Mouse (Mus musculus) embryo, embryonic 11 days (tissue): ENCODE measurements at regions not wholly inside any gene's neighbourhood (a gene's known extent, or its start where the extent isn't known, plus 50 kb on each side); places are given as distances from the start of the nearest gene placed in this dataset.
A peak's percentile ranks its signal among the peaks of the same experiment; 100 is the strongest.

Experiments
- DNase-seq: peaks from one replicate; pipeline ENCODE4 v3.0.0-alpha.2; 2015

GRCm38 (mm10) chr2:160186106-160186505 lies 147.9 kb downstream of the Gm826 start:
- DNase-seq: no peak

- DNase-seq: no peak
Measured at GRCm38 (mm10) chr2:160170975-160171515, 162.9 kb downstream of the Gm826 start.

- no peak for DNase-seq
Measured at GRCm38 (mm10) chr2:160158599-160159261, 175.2 kb downstream of the Gm826 start.

GRCm38 (mm10) chr2:160153781-160154180 lies 180.2 kb downstream of the Gm826 start:
- DNase-seq: no peak

- DNase-seq: no peak
Measured at GRCm38 (mm10) chr2:160152101-160152500, 181.9 kb downstream of the Gm826 start.

GRCm38 (mm10) chr2:160148936-160149335 lies 185.0 kb downstream of the Gm826 start:
- DNase-seq: no peak

- no peak for DNase-seq
Measured at GRCm38 (mm10) chr2:160148516-160148915, 185.4 kb downstream of the Gm826 start.

- no peak for DNase-seq
Measured at GRCm38 (mm10) chr2:160148031-160148430, 185.9 kb downstream of the Gm826 start.

- no peak for DNase-seq
Measured at GRCm38 (mm10) chr2:160140166-160140740, 193.7 kb downstream of the Gm826 start.

- no peak for DNase-seq
Measured at GRCm38 (mm10) chr2:160138091-160138490, 195.9 kb downstream of the Gm826 start.

- peak; percentile 11 for DNase-seq
Measured at GRCm38 (mm10) chr2:160131797-160132196, 202.2 kb downstream of the Gm826 start.

- DNase-seq: no peak
Measured at GRCm38 (mm10) chr2:160131386-160131785, 202.6 kb downstream of the Gm826 start.

GRCm38 (mm10) chr2:160117148-160117547 lies 216.8 kb downstream of the Gm826 start:
- DNase-seq: no peak

GRCm38 (mm10) chr2:160111176-160111692 lies 222.7 kb downstream of the Gm826 start:
- DNase-seq: no peak

GRCm38 (mm10) chr2:160093078-160093477 lies 240.9 kb downstream of the Gm826 start:
- peak; percentile 24 for DNase-seq

- no peak for DNase-seq
Measured at GRCm38 (mm10) chr2:160085999-160086398, 248.0 kb downstream of the Gm826 start.

- no peak for DNase-seq
Measured at GRCm38 (mm10) chr2:160083674-160084073, 250.3 kb downstream of the Gm826 start.

- DNase-seq: no peak
Measured at GRCm38 (mm10) chr2:160082106-160082653, 251.8 kb downstream of the Gm826 start.

GRCm38 (mm10) chr2:160075694-160076093 lies 258.3 kb downstream of the Gm826 start:
- no peak for DNase-seq

GRCm38 (mm10) chr2:160070441-160070840 lies 263.5 kb downstream of the Gm826 start:
- no peak for DNase-seq

- no peak for DNase-seq
Measured at GRCm38 (mm10) chr2:160068772-160069171, 265.2 kb downstream of the Gm826 start.

- DNase-seq: no peak
Measured at GRCm38 (mm10) chr2:160067904-160068303, 266.1 kb downstream of the Gm826 start.

GRCm38 (mm10) chr2:160066491-160067303 lies 267.3 kb downstream of the Gm826 start:
- no peak for DNase-seq
